29 mouse cellular contexts compared by ENCODE assay signal in genomic region chr4:153437196-153437595, GRCm38 (mm10). TPM values are rescaled to one million over a fixed set of nuclear protein-coding genes. Genes with fewer than 3 reads are reported as not detected.
DNase-seq lines count a peak whose midpoint lies in the region; ATAC-seq and TF ChIP-seq lines count a peak whose summit lies in the region.
"Had no signal": no experiment of that assay in that cellular context is flagged by ENCODE, and none has a peak within 500 bp of the region (broad histone marks: within the 10 kb centered on the region; RNA-seq: fewer than 3 reads in every experiment).

No protein-coding gene starts in this region.

- ATAC-seq in hindbrain, embryonic 13.5 days (ENCODE audit: low FRiP score) = no peak
- ATAC-seq in hindbrain, postnatal 0 days = no peak
- ATAC-seq: activated CD4-positive, CD25-positive, alpha-beta regulatory T cell, adult 4 months; forebrain, embryonic 16.5 days; inflammation-experienced regulatory T-cells, adult 6 months had no signal

- no peaks in the 10 kb centered on the region for H3K27me3 ChIP-seq in hindbrain, embryonic 13.5 days
- no peaks in the 10 kb centered on the region for H3K27me3 ChIP-seq in hindbrain, postnatal 0 days (ENCODE audit: insufficient read depth, low read length)
- H3K27me3 ChIP-seq: stomach, embryonic 15.5 days had no signal

- no peak for TF ChIP-seq CTCF in hindbrain, postnatal 0 days (IDR thresholded peaks at IDR 0.05; ENCODE audit: low read depth)
- no peak for TF ChIP-seq CTCF in left cerebral cortex, adult 2 months (IDR thresholded peaks at IDR 0.05)
- TF ChIP-seq CTCF in cortical plate, adult 2 months (IDR thresholded peaks at IDR 0.05; ENCODE audit: extremely low read depth, insufficient read depth, low read length) = no peak

- intact Hi-C loops in left cerebral cortex, adult 2 months (cut with DNase I) = no loop called here
- intact Hi-C loops in left cerebral cortex, postnatal 25 days (cut with DNase I) = no loop called here

- no peak overlapping the region for H3K4me2 ChIP-seq in hindbrain, embryonic 13.5 days
- H3K4me2 ChIP-seq in hindbrain, postnatal 0 days (ENCODE audit: low read depth, low read length) = no peak overlapping the region
- H3K4me2 ChIP-seq: heart, embryonic 11.5 days; stomach, embryonic 15.5 days had no signal

- H3K9ac ChIP-seq in hindbrain, embryonic 13.5 days = no peak overlapping the region
- H3K9ac ChIP-seq in hindbrain, postnatal 0 days (replicated peaks; ENCODE audit: low read length) = no peak overlapping the region
- H3K9ac ChIP-seq: liver, embryonic 14.5 days; stomach, embryonic 15.5 days had no signal

- no peak for DNase-seq in hindbrain, postnatal 0 days (ENCODE audit: low spot score)
- no peak for DNase-seq in left cerebral cortex, adult 2 months (ENCODE audit: extremely low spot score in 1 of 2, low spot score in 2 of 2)
- no peak for DNase-seq in left cerebral cortex, postnatal 25 days (ENCODE audit: low spot score in 2 of 2)
- DNase-seq in adrenal gland, postnatal 25 days = peak; percentile 35
- DNase-seq: B cell, adult 2 months; cerebellum, adult 11 months; cerebellum, adult 9-10 months; cerebellum, postnatal 36 days; gastrocnemius, adult 2 months; gastrocnemius, postnatal 36 days; heart, adult 18-20 months; heart, postnatal 36 days; kidney, adult 11 months; kidney, postnatal 36 days; layer of hippocampus, postnatal 36 days; liver; lung, adult 2 months; lung, postnatal 10 days; right cerebral cortex, postnatal 25 days had no signal

- peaks cover 3% of the 10 kb centered on the region; the same call in 1 of the 2 replicates for H3K36me3 ChIP-seq in hindbrain, embryonic 13.5 days
- H3K36me3 ChIP-seq in hindbrain, postnatal 0 days (ENCODE audit: insufficient read depth, low read length) = no peaks in the 10 kb centered on the region
- H3K36me3 ChIP-seq: stomach, embryonic 15.5 days had no signal

- no peak for TF ChIP-seq POLR2A in cortical plate, adult 2 months (IDR thresholded peaks at IDR 0.05; ENCODE audit: extremely low read depth, insufficient read depth, low read length)

- H3K4me1 ChIP-seq in hindbrain, embryonic 13.5 days (replicated peaks) = peaks cover 63% of the 10 kb centered on the region
- peaks cover 18% of the 10 kb centered on the region for H3K4me1 ChIP-seq in hindbrain, postnatal 0 days (ENCODE audit: insufficient read depth, low read length)
- peaks cover 25% of the 10 kb centered on the region for H3K4me1 ChIP-seq in cortical plate, adult 2 months (ENCODE audit: control insufficient read depth, insufficient read depth, low read length)
- H3K4me1 ChIP-seq: stomach, embryonic 15.5 days had no signal

- no peaks in the 10 kb centered on the region for H3K9me3 ChIP-seq in hindbrain, embryonic 13.5 days
- no peaks in the 10 kb centered on the region for H3K9me3 ChIP-seq in hindbrain, postnatal 0 days (ENCODE audit: low read length)
- H3K9me3 ChIP-seq: stomach, embryonic 15.5 days had no signal

- no peak overlapping the region for H3K4me3 ChIP-seq in hindbrain, embryonic 13.5 days
- no peak overlapping the region for H3K4me3 ChIP-seq in hindbrain, postnatal 0 days (ENCODE audit: low read length)
- H3K4me3 ChIP-seq in left cerebral cortex, adult 2 months = no peak overlapping the region
- H3K4me3 ChIP-seq in cortical plate, adult 2 months (ENCODE audit: insufficient read depth, low read length) = no peak overlapping the region
- H3K4me3 ChIP-seq: erythroblast, embryonic 14.5 days; gastrocnemius, adult 2 months; stomach, embryonic 15.5 days had no signal

- 72% methylated on average over 9 of the region's 9 CpGs for WGBS in hindbrain, embryonic 13.5 days
- 64% methylated on average over 9 of the region's 9 CpGs for WGBS in hindbrain, postnatal 0 days

- peak overlapping the region; percentile 61; the same call in 1 of the 2 replicates for H3K27ac ChIP-seq in hindbrain, embryonic 13.5 days
- no peak overlapping the region for H3K27ac ChIP-seq in hindbrain, postnatal 0 days
- H3K27ac ChIP-seq in left cerebral cortex, adult 2 months = peak overlapping the region; percentile 96
- peak overlapping the region; percentile 33; the same call in 1 of the 2 replicates for H3K27ac ChIP-seq in cortical plate, adult 2 months (ENCODE audit: insufficient read depth, low read length)
- H3K27ac ChIP-seq: gastrocnemius, adult 2 months; liver, embryonic 14.5 days; stomach, embryonic 15.5 days had no signal

RNA-seq across cellular contexts. Expression of gene Ajap1, which starts 45.4 kb away (rescaled TPM):
- 19.5 TPM in 2 replicates for polyA plus RNA-seq in hindbrain, embryonic 13.5 days (2015; fragmentation: Nextera tagmentation; extraction: Ambion mirVana)
- total RNA-seq in hindbrain, postnatal 0 days (2014; rRNA removed) = 81.0 and 86.2 TPM in 2 replicates
- 32.0 and 32.2 TPM in 2 replicates for polyA plus RNA-seq in hindbrain, postnatal 0 days (2015; fragmentation: Nextera tagmentation; extraction: Ambion mirVana)
- 10 to 100 TPM; 54.5 to 58.6 TPM for total RNA-seq in left cerebral cortex, adult 2 months (2021)
- 10 to 100 TPM; 53.5 to 57.1 TPM for total RNA-seq in left cerebral cortex, postnatal 25 days (2021)
- 5.4 and 13.4 TPM in 2 replicates for total RNA-seq in adrenal gland, postnatal 25 days (2021)
- polyA plus RNA-seq in cortical plate, adult 2 months (2012; rRNA removed) = 29.2 and 30.2 TPM in 2 replicates
- total RNA-seq: neutrophil, adult 5-6 weeks had no signal
- polyA plus RNA-seq: activated CD4-positive, CD25-positive, alpha-beta regulatory T cell, adult 4 months; erythroblast, embryonic 14.5 days; inflammation-experienced regulatory T-cells, adult 6 months had no signal
